Mouse (Mus musculus) myocyte (in vitro differentiated cells): ENCODE data around the gene Sh3gl1.

Experiments used
- CEBPB ChIP-seq: IDR thresholded peaks from 2 replicates; pipeline ENCODE4 v1.6.1; 2011; ENCODE audit warnings: mild to moderate bottlenecking, moderate library complexity; ENCODE audit not compliant: poor library complexity, insufficient read depth, severe bottlenecking
- POLR2A ChIP-seq: IDR thresholded peaks from one replicate; pipeline ENCODE4 v1.6.1; 2011; ENCODE audit warnings: low read depth, mild to moderate bottlenecking, control low read depth, moderate library complexity; ENCODE audit not compliant: insufficient read length
- POLR2AphosphoS2 ChIP-seq: IDR thresholded peaks from one replicate; pipeline ENCODE4 v1.6.1; 2011; ENCODE audit warnings: low read depth, control low read depth; ENCODE audit not compliant: insufficient read length
- TCF12 ChIP-seq: IDR thresholded peaks from one replicate; pipeline ENCODE4 v1.6.1; 2011; ENCODE audit warnings: mild to moderate bottlenecking, control low read depth; ENCODE audit not compliant: poor library complexity, insufficient read depth, severe bottlenecking
- TCF3 ChIP-seq: IDR thresholded peaks from one replicate; pipeline ENCODE4 v1.6.1; 2011; ENCODE audit warnings: low read depth, control low read depth; ENCODE audit not compliant: insufficient read length

DNA sequence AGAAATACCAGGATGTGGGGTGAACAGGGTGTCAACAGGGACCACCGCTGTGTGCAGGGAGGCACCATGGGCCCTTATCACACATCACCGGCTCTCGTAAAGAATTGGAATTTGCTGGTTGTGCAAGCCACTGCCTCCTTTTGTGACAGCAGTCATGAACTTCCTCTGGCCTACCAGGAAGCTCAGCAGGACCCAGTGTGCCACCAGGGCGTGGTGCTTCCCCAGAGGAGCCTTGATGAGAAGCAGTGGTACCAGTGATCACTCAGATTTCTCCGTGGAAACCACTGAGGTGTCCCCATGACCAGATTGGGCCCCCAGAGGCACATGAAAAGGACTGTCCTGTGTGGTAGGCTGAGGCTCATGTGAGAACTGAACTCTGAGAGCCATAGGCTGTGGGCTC, 13.0 kb downstream of the Sh3gl1 start:
- TF ChIP-seq POLR2A = no peak
- TF ChIP-seq CEBPB = no peak
- TF ChIP-seq POLR2AphosphoS2 = no peak
- TF ChIP-seq TCF3 = no peak
- TF ChIP-seq TCF12 = no peak
